Mouse (Mus musculus) subcutaneous adipose tissue, adult 2 months (tissue): ENCODE results near the gene Plpp7. TPM values are rescaled to one million over a fixed set of nuclear protein-coding genes. Genes with fewer than 3 reads are reported as not detected.

Experiments
- polyA plus RNA-seq: library from polyadenylated mRNA; depleted of rRNA; stranded (reverse); fragments of >200 nt; gene quantifications from 2 replicates; pipeline ENCODE4 v1.2.3, GENCODE M21; 2012; ENCODE audit warnings: low replicate concordance; rRNA removed

Plpp7 gene
- 9.4 and 15.4 TPM in 2 replicates for polyA plus RNA-seq

GRCm38 (mm10) chr2:32095351-32096121 is at the start of gene Plpp7:
TSS of gene Plpp7 (plus strand) at chr2:32095528.

GRCm38 (mm10) chr2:32084111-32084871 is 11.0 kb upstream of the Plpp7 start, which contains the start of gene Fam78a:
TSS of gene Fam78a (minus strand) at chr2:32084857.

GRCm38 (mm10) chr2:32150924-32151659 is 55.8 kb downstream of the Plpp7 start, which contains the start of gene Prrc2b:
TSS of gene Prrc2b (plus strand) at chr2:32151082.

Other genes starting within 250 kb of the Plpp7 start
- 0.03 TPM in 1 of 2 replicates, not detected in the other for gene Fibcd1, start 249.5 kb upstream of the Plpp7 start, polyA plus RNA-seq
- gene Lamc3, start 208.2 kb upstream of the Plpp7 start, polyA plus RNA-seq: 5.0 and 25.4 TPM in 2 replicates
- 4.9 and 9.6 TPM in 2 replicates for gene Aif1l, start 145.4 kb upstream of the Plpp7 start, polyA plus RNA-seq
- gene Nup214, start 121.1 kb upstream of the Plpp7 start, polyA plus RNA-seq: 31.3 and 49.9 TPM in 2 replicates
- 1.7 and 3.4 TPM in 2 replicates for gene Fam78a, start 10.7 kb upstream of the Plpp7 start, polyA plus RNA-seq
- gene Prrc2b, start 55.6 kb downstream of the Plpp7 start, polyA plus RNA-seq: 34.3 and 64.2 TPM in 2 replicates
- 45.0 and 55.0 TPM in 2 replicates for gene Pomt1, start 141.1 kb downstream of the Plpp7 start, polyA plus RNA-seq
- 196 and 244 TPM in 2 replicates for gene Uck1, start 164.6 kb downstream of the Plpp7 start, polyA plus RNA-seq
- 43.3 and 44.0 TPM in 2 replicates for gene Golga2, start 191.9 kb downstream of the Plpp7 start, polyA plus RNA-seq
- gene Swi5, start 192.5 kb downstream of the Plpp7 start, polyA plus RNA-seq: 284 and 294 TPM in 2 replicates